Mouse (Mus musculus) heart, embryonic 12.5 days (tissue): Measurements from ENCODE around the gene Chd3. TPM values are rescaled to one million over a fixed set of nuclear protein-coding genes. Genes with fewer than 3 reads are reported as not detected.

ENCODE experiments used
- ATAC-seq: fragments of 200-750 bp; cut with Nextera tagmentation; 2 replicates; pipeline ENCODE4 v1.8.0; 2017; ENCODE audit warnings: moderate TSS enrichment, moderate library complexity; ENCODE audit not compliant: insufficient number of reproducible peaks, low FRiP score
- H3K27ac ChIP-seq: fragments of 300-500 bp; sonication (generic); 2 replicates; pipeline ENCODE4 v1.5.1; 2016; ENCODE audit warnings: mild to moderate bottlenecking, moderate library complexity; ENCODE audit not compliant: poor library complexity, severe bottlenecking
- H3K27me3 ChIP-seq: fragments of 300-500 bp; sonication (generic); replicated peaks from 2 replicates; pipeline ENCODE4 v1.6.1; 2016; ENCODE audit warnings: mild to moderate bottlenecking, moderate library complexity
- H3K36me3 ChIP-seq: fragments of 300-500 bp; sonication (generic); 2 replicates; pipeline ENCODE4 v1.6.1; 2016; ENCODE audit warnings: mild to moderate bottlenecking, moderate library complexity
- H3K4me1 ChIP-seq: fragments of 300-500 bp; sonication (generic); replicated peaks from 2 replicates; pipeline ENCODE4 v1.6.1; 2016; ENCODE audit warnings: mild to moderate bottlenecking
- H3K4me2 ChIP-seq: fragments of 300-500 bp; sonication (generic); 2 replicates; pipeline ENCODE4 v1.6.1; 2016; ENCODE audit warnings: mild to moderate bottlenecking, moderate library complexity
- H3K4me3 ChIP-seq: fragments of 300-500 bp; sonication (generic); 2 replicates; pipeline ENCODE4 v1.5.1; 2016; ENCODE audit warnings: mild to moderate bottlenecking
- H3K9ac ChIP-seq: fragments of 300-500 bp; sonication (generic); 2 replicates; pipeline ENCODE4 v1.6.1; 2016; ENCODE audit warnings: mild to moderate bottlenecking, moderate library complexity
- H3K9me3 ChIP-seq: fragments of 300-500 bp; sonication (generic); replicated peaks from 2 replicates; pipeline ENCODE4 v1.6.1; 2016; ENCODE audit warnings: mild to moderate bottlenecking, moderate library complexity
- WGBS: fragments of 180-500 bp; shearing (Covaris S2); methylation state at CpG from one replicate; pipeline ENCODE4 v1.1.7; 2016; 5-methylcytosine and 5-hydroxymethylcytosine counted together
- polyA plus RNA-seq: library from polyadenylated mRNA; unstranded; fragments of >200 nt; fragmentation: Nextera tagmentation; extraction: Ambion mirVana; gene quantifications from 2 replicates; pipeline ENCODE4 v1.2.1, GENCODE M21; 2016

The Chd3 gene
- polyA plus RNA-seq, 1 experiment from 2014 or later = 19.2 TPM

DNA sequence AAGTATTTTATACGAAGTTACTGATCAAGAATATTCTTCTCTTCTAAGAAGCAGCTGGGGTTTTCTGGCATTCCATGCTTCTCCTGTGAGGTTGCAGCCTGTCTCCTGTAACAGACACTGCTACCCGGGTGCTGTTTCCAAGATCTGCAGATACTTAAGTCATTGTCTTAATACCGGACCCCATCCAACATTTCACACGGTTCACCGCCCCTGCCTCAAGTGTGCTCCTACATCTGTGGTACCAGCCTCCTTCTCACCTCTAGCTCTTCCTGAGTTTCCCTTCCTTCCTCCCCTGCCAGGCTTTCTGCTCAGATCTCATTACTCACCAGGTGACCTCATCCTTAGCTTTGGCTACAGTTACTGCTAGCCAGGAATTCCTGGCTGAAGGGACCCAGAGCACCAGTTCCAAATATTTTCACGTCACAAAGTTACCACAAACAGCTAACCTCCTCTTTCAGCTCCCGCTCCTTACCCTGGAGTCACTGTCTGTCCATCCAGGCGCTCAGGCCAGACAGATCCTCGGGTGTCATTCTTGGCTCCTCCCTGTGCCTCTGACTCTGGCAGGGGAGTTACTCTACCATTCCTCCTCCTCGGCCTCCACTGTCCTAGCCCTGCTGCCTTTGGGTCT lies 13.4 kb upstream of the Chd3 start:
- H3K36me3 ChIP-seq = 0 out of 2 replicates have a peak, but pooled peaks cover 3% of the 10 kb centered on the region
- H3K9me3 ChIP-seq = no peaks in the 10 kb centered on the region
- 0 out of 2 replicates have a peak overlapping the region, but pooled peaks have one; percentile 9 for H3K9ac ChIP-seq
- H3K4me2 ChIP-seq = no peak overlapping the region
- H3K4me3 ChIP-seq = no peak overlapping the region
- ATAC-seq = no peak
- peaks cover 18% of the 10 kb centered on the region for H3K4me1 ChIP-seq
- 47% methylated on average over 10 of the region's 10 CpGs for WGBS
- no peaks in the 10 kb centered on the region for H3K27me3 ChIP-seq
- no peak overlapping the region for H3K27ac ChIP-seq

DNA sequence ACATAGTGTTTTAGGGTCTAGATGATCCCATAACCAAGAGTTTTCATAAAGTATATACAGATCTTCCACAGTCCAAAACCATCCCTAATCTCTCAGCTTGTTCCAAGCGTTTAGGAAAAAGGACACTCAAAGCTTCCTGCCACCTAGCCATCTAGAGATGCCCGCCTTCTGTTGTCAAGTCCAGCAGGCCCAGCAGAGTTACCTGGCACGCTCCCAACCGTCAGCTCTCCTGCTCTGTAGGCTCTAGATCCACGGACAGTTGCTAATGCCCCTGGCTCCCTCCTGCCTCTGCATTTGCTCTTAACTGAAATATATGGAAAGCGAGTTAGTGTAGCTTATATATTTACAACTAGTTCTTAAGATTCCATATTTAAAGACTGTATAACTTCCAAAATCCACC lies 12.2 kb upstream of the Chd3 start:
- Histone ChIP-seq H3K4me2 (no peak overlapping the region), H3K27ac (no peak overlapping the region), H3K4me3 (no peak overlapping the region), H3K4me1 (peaks cover 18% of the 10 kb centered on the region), H3K27me3 (no peaks in the 10 kb centered on the region), H3K9ac (no peak overlapping the region), H3K36me3 (0 out of 2 replicates have a peak, but pooled peaks cover 3% of the 10 kb centered on the region), H3K9me3 (no peaks in the 10 kb centered on the region)
- no peak for ATAC-seq
- WGBS = 75% methylated on average over 6 of the region's 6 CpGs

DNA sequence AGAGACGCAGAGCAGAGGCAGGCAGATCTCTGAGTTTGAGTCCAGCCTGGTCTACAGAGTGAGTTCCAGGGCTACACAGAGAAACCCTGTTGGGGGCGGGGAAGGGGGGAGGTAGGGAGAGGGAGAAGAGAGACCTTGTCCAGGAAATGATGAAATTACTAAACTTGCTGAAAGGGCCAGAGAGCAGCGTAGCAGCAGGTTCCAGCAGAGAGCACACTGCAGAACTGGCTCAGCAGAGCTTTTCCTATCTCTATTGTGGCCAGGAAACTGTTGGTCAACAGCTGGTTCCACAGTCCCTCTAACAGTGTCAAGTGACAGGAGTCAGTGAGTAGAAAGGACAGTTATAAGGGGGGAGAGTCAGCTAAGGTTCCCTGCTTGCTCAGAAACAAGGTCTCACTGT lies 10.4 kb upstream of the Chd3 start:
- H3K9me3 ChIP-seq = no peaks in the 10 kb centered on the region
- no peak overlapping the region for H3K4me3 ChIP-seq
- H3K9ac ChIP-seq = no peak overlapping the region
- H3K4me1 ChIP-seq = peaks cover 18% of the 10 kb centered on the region
- peaks cover 6% of the 10 kb centered on the region; the same call in 1 of the 2 replicates for H3K36me3 ChIP-seq
- WGBS = 61% methylated on average over 3 of the region's 3 CpGs
- no peaks in the 10 kb centered on the region for H3K27me3 ChIP-seq
- no peak for ATAC-seq
- no peak overlapping the region; the same call in 1 of the 2 replicates for H3K27ac ChIP-seq
- H3K4me2 ChIP-seq = no peak overlapping the region

DNA sequence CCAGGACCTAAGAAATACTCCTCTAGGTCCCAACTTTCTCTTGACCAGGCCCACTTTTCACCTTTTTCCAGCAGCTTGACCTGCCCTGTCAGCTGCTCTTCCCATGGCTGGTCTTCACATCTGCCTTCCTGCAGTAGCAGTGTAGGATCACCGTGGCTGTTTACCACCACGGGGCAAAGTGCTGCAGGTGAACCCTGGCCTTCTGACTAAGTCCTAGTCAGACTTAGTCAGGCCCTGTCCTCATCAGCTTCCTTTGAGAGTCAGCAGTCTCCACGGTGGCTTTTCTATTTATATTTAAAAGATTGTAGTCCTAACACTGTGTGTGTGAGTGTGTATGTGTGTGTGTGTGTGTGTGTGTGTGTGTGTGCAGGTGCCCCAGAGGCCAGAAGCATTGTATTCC lies 8.6 kb upstream of the Chd3 start:
- Histone ChIP-seq H3K36me3 (peaks cover 11% of the 10 kb centered on the region), H3K9ac (no peak overlapping the region)
- WGBS = 59% methylated on average over 3 of the region's 3 CpGs

DNA sequence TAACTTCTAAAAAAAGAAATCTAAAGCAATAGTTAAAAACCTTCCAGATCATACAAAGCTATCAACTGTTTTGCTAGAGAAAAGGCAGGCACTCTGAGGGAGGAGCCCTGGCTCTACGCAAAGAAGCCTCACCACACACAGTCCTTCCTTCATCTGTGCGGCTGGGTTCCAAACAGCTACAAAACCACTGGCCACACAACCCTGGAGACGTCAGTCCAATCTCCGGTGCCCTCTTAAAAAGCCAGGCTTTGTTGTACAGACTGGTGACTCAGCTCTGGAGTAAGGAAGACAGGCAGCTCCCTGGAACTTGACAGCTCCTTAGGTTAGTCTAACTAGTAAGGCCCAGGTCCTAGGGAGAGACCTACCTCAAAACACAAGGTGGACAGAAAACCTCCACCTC lies 6.4 kb upstream of the Chd3 start:
- peaks cover 11% of the 10 kb centered on the region for H3K36me3 ChIP-seq
- no peak overlapping the region for H3K4me2 ChIP-seq
- no peaks in the 10 kb centered on the region for H3K9me3 ChIP-seq
- H3K27ac ChIP-seq = no peak overlapping the region
- no peak overlapping the region for H3K4me3 ChIP-seq
- no peak for ATAC-seq
- no peaks in the 10 kb centered on the region for H3K27me3 ChIP-seq
- H3K9ac ChIP-seq = no peak overlapping the region
- H3K4me1 ChIP-seq = peaks cover 37% of the 10 kb centered on the region
- WGBS = 88% methylated on average over 4 of the region's 4 CpGs

More for the DNA sequence above, 8.6 kb upstream of the Chd3 start:
- H3K4me2 ChIP-seq = no peak overlapping the region
- H3K4me3 ChIP-seq = no peak overlapping the region
- no peaks in the 10 kb centered on the region for H3K9me3 ChIP-seq
- ATAC-seq = no peak
- H3K4me1 ChIP-seq = peaks cover 22% of the 10 kb centered on the region
- no peaks in the 10 kb centered on the region for H3K27me3 ChIP-seq
- no peak overlapping the region for H3K27ac ChIP-seq

DNA sequence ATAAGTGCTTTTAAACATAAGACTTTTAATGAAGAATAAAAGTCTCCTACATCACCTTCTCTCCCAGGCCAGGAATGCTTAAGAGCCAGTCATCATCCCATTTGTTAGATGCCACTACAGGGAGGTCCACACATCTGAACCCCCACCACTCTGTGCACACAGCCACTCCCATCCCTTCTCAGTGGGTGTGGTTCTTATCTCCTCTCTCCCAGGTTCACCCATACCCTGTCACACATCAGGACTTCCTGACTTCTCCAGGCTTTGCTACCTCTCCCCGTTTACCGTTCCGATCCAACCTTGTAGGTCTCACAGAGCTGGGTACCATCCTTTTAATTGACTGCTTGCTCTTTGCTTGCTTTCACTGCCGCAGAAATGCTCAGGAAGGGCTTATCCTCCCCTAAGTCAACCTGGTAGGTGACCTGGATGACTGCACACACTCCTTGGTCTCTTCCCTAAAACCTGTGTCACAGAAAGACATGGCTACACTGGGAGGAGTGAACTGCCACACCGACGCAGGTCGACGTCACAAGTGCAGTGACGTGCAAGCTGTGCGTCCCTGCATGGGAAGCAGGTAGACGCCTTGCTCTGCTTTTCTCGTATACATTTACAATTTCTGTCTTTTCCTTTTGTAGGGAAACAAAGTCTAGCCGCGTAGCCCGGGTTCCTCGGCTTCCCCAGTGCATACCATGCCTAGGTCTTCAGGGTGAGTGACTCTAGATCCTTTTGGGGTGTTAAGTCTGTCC lies 4.2 kb upstream of the Chd3 start:
- Histone ChIP-seq H3K9ac (no peak overlapping the region), H3K9me3 (no peaks in the 10 kb centered on the region), H3K4me2 (no peak overlapping the region; the same call in 1 of the 2 replicates), H3K4me3 (no peak overlapping the region), H3K27ac (no peak overlapping the region), H3K27me3 (no peaks in the 10 kb centered on the region), H3K36me3 (peaks cover 8% of the 10 kb centered on the region), H3K4me1 (peaks cover 31% of the 10 kb centered on the region)
- ATAC-seq = peak; percentile 51; the same call in 1 of the 2 replicates
- WGBS = 82% methylated on average over 16 of the region's 16 CpGs

DNA sequence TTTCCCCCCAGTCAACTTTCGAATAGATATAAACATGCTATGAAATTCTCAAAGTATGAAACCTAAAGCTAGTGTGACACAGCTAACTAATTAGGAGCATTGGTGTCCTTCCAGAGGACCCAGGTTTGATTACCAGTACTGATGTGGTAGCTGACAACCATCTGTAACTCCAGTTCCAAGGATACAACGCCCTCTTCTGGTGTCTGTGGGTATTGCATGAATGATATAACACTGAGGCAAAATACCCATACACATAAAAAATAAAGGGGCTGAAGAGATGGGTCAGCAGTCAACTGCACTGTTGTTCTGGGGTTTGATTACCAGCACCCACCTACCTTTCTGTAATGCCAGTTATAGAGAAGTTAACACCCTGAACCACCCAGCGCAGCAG lies 3.6 kb upstream of the Chd3 start:
- H3K4me1 ChIP-seq = peaks cover 37% of the 10 kb centered on the region
- H3K27me3 ChIP-seq = no peaks in the 10 kb centered on the region
- WGBS = 58% methylated on average over 3 of the region's 3 CpGs
- H3K4me2 ChIP-seq = 0 out of 2 replicates have a peak overlapping the region, but pooled peaks have one; percentile 42
- H3K36me3 ChIP-seq = peaks cover 8% of the 10 kb centered on the region
- no peaks in the 10 kb centered on the region for H3K9me3 ChIP-seq
- no peak for ATAC-seq
- H3K4me3 ChIP-seq = no peak overlapping the region
- peak overlapping the region; percentile 72 for H3K27ac ChIP-seq
- no peak overlapping the region for H3K9ac ChIP-seq

DNA sequence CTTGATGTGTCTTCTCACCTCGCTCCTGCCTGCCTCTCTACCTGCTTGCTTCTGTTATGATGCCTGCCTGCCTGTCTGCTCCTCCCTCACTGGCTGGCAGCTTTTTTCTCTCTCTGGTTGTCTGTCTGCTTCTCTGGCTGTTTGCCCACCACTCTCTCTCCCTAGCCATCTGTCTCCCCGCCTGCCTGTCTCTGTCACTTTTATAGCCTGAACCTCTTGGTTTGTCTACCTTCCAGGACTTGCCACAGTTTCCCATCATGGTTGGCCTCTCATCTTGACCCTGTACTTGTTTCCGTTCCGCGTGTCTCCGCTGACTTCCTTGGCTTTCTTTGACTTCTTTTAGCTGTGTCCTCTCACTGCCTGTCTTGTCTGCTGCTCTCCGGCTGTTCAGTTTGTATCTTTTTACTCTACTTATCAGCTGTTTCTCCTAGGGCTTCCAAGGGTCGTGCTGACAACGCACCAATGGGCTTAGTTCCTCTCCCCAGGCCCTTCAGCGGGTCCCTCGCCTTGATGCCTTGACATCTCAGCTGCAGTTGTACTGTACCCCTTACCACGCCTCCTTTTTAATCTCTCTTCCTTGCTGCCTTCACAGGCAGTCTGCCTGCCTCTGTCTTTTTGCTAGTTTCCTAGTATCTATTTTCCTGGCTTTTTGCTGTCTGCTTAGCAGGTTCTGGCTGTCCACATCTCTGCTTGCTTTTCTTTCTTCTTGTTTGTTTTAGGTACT lies 3.0 kb upstream of the Chd3 start:
- H3K9me3 ChIP-seq = no peaks in the 10 kb centered on the region
- peak overlapping the region; percentile 72 for H3K27ac ChIP-seq
- peak overlapping the region; percentile 3; the same call in 1 of the 2 replicates for H3K4me3 ChIP-seq
- 13% methylated on average over 12 of the region's 12 CpGs for WGBS
- H3K4me2 ChIP-seq = peak overlapping the region; percentile 42
- peaks cover 8% of the 10 kb centered on the region for H3K36me3 ChIP-seq
- peaks cover 43% of the 10 kb centered on the region for H3K4me1 ChIP-seq
- H3K27me3 ChIP-seq = no peaks in the 10 kb centered on the region
- H3K9ac ChIP-seq = peak overlapping the region; percentile 23
- ATAC-seq = no peak

DNA sequence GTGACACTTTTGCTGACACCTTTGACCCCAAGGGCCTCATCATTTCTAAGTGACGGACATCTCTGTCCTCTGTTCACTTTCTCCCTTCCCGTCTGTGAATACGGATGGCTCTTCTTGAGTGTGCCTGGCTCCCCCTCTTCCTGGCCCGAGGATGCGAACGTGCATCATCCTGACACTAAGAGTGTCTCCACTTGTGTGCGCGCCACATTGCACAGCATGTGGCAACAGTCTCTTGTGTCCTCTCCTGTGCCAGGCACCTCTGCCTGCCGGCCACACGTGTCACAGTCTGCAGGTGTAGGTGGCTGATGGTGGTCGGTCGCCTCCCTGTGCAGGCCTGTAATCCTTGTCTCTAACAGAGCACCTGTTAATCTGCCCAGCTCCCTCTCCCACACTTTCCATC lies 2.4 kb upstream of the Chd3 start:
- Histone ChIP-seq H3K27ac (peak overlapping the region; percentile 72), H3K36me3 (peaks cover 8% of the 10 kb centered on the region), H3K27me3 (no peaks in the 10 kb centered on the region), H3K9me3 (no peaks in the 10 kb centered on the region), H3K4me2 (peak overlapping the region; percentile 42), H3K4me3 (no peak overlapping the region), H3K4me1 (peaks cover 43% of the 10 kb centered on the region), H3K9ac (no peak overlapping the region)
- 55% methylated on average over 12 of the region's 12 CpGs for WGBS
- ATAC-seq = no peak

DNA sequence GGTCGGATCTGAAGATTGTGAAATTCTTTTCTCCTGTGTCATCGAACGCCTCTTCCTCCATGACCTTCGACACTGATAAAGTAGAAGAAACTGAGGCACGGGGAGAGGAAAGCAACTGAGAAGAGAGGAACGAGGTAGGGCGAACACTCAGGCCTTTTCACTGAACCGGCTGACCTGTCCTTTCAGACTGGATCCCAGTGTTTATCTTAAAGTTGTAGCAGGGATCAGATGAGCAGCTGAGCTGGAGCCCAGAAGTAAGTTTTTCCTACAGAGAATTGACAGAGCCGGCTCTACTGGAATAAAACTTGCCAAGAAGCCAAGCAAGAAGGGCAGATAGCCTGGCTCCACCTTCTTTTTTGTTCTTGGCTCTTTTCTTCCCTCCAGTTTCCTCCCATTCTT lies 1.6 kb upstream of the Chd3 start:
- H3K27me3 ChIP-seq = no peaks in the 10 kb centered on the region
- H3K9ac ChIP-seq = no peak overlapping the region

More for the DNA sequence above, 1.6 kb upstream of the Chd3 start:
- H3K4me1 ChIP-seq = peaks cover 48% of the 10 kb centered on the region
- H3K4me3 ChIP-seq = no peak overlapping the region
- WGBS = 21% methylated on average over 9 of the region's 9 CpGs
- no peak for ATAC-seq
- peaks cover 8% of the 10 kb centered on the region; the same call in 1 of the 2 replicates for H3K36me3 ChIP-seq
- no peaks in the 10 kb centered on the region for H3K9me3 ChIP-seq
- peak overlapping the region; percentile 29; the same call in 1 of the 2 replicates for H3K4me2 ChIP-seq
- H3K27ac ChIP-seq = peak overlapping the region; percentile 72
